Mouse (Mus musculus): ENCODE data around the gene Pbp2.

Pbp2 gene

GRCm38 (mm10) chr6:135302421-135303125, 7.6 kb downstream of the Pbp2 start:
- in situ Hi-C loops (cut with MboI, MseI), result no loop called here

GRCm38 (mm10) chr6:135300469-135300868, 9.7 kb downstream of the Pbp2 start:
- in situ Hi-C loops (cut with MboI, MseI), result no loop called here

- in situ Hi-C loops (cut with MboI, MseI), result no loop called here
These were observed 11.1 kb downstream of the Pbp2 start for GRCm38 (mm10) chr6:135299024-135299550.

DNA sequence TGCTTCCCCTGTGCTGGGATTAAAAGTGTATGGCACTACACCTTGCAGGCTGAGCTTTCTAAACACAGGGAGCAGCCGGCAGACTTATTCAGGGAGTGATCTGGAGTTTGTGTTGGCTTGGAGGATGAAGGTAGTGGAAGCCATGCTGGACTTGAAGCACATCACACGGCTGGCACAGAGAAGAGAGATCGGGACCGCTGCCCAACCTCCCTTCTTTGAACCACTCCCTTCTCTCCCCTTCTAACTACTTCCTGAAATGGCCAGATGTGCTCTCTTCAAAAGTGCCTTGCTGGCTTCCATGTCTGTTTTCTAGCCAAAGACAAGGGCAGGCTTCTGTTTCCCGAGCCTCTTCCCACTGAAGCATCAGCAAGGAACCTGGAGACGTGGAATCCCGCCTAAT, 12.6 kb downstream of the Pbp2 start:
- in situ Hi-C loops (cut with MboI, MseI), result no loop called here

- in situ Hi-C loops (cut with MboI, MseI), result no loop called here
These were observed 13.9 kb downstream of the Pbp2 start for GRCm38 (mm10) chr6:135296267-135296666.

- in situ Hi-C loops (cut with MboI, MseI), result no loop called here
These were observed 14.9 kb downstream of the Pbp2 start for GRCm38 (mm10) chr6:135295082-135295861.

GRCm38 (mm10) chr6:135294150-135294549, 16.1 kb downstream of the Pbp2 start:
- in situ Hi-C loops (cut with MboI, MseI), result no loop called here

- in situ Hi-C loops (cut with MboI, MseI), result no loop called here
These were observed 17.8 kb downstream of the Pbp2 start for GRCm38 (mm10) chr6:135292391-135292790.

- in situ Hi-C loops (cut with MboI, MseI), result no loop called here
These were observed 30.3 kb downstream of the Pbp2 start for GRCm38 (mm10) chr6:135279856-135280255.

- in situ Hi-C loops (cut with MboI, MseI), result no loop called here
These were observed 30.9 kb downstream of the Pbp2 start for GRCm38 (mm10) chr6:135279286-135279685.

GRCm38 (mm10) chr6:135278302-135278701, 31.9 kb downstream of the Pbp2 start:
- in situ Hi-C loops (cut with MboI, MseI), result no loop called here

DNA sequence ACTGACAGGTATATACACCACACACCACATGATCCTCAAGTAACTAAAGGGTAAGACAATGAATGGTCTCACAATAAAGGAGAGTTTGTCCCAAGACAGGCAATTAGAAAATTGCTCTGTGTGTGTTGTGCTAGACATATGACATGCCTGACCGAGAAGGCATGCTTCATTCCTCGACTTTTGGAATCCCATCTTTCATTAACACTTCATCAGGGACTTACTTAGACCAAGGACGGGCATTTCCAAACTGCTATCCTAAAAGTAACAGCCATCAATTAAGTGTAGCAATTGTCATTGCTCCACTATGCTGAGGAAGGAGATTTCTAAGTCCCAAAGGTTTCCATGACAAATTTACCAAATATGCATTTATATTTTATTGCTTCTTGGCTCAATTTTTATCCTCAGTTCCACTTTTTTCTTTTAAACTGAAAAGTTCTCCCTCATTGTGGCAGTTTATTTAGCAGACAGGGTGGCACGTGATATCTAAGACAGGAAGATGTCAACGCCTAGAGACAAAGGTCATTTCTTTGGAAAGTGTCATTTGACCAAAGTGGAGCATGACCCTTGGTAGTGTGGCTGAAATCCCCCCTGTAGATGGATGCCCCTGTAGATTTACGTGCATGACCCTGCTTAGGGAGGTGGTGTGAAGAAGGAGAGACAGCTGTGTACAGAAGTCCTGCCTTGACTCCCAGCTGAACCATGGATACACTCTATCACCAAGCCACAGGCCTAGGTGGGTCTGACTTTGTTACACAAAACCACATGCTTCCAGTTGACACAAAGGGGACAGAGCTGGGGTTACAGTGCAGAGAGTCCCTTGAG, 33.5 kb downstream of the Pbp2 start:
- in situ Hi-C loops (cut with MboI, MseI), result no loop called here

DNA sequence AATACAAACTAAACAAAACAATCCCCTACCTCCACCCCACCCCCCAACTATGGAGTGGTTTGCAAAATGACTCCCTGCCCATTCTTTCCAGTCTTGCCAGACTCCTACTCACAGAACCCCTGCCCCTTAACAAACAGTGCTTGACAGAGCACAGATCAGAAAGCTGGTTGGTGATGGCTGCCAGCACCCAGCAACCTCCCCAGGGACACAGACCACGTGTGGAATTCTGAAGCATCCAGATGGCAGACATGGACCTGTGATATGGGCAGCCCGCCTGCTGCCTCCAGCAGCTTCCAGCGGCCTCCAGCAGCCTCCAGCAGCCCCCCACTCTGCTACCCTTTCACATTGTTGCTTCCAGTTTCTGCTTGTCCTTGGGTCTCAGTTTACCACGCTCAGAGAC, 35.0 kb downstream of the Pbp2 start:
- in situ Hi-C loops (cut with MboI, MseI), result no loop called here

- in situ Hi-C loops (cut with MboI, MseI), result no loop called here
These were observed 37.1 kb downstream of the Pbp2 start for GRCm38 (mm10) chr6:135273066-135273465.

DNA sequence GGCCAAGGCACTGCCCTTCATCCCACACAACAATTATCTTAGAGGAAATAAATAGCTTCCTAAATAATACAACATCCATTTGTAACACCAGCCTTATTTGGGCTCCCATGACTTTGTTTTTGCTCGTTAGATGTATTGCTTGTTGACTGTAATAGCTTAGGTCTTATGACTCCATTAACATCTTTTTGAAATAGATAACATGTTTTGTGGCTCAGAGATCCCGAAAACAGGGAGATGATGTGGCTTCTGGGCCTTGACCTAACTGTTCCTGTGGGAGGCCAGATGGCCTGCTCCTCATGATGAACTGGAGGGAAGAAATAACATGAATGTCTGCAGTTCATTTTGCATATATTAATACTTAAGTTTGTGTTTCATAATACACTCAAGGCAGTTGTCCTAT, 38.4 kb downstream of the Pbp2 start:
- in situ Hi-C loops (cut with MboI, MseI), result no loop called here

DNA sequence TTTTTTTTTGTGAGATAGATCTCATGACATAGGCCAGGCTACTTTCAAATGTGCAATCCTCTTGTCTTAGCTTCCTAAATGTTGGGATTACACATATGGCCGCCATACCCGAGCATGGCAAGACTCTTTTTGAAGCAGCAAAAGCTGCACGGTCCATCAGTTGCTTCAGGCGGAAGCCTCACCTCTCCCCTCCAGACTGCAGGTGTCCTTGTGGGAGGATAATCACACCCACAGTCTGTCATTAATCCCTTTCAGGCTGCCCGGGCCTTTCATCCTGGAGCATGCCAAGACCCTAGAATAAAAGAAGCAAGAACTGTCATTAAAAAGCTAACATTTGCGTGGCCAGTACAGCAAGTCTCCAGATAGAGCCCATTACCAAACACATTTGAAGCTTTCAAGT, 40.6 kb downstream of the Pbp2 start:
- in situ Hi-C loops (cut with MboI, MseI), result no loop called here

DNA sequence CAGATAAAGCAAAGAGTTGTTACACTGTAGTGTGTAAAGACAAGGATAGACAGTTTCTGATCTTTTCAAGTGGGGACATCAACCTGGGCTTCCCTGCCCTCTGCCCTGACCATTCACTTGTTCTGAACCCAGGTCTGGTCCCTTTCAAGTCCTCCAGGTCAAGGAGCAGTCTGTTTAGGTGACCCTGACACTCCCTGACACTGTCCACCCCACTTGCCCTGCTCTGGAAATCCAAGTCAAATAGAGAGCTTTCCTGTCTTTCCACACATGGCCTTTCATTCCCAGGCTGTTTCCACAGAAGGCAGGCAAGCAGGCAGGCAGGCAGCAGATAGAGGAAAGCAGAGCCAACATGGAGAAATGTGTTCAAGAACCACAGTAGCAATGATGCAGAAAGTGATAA, 41.8 kb downstream of the Pbp2 start:
- in situ Hi-C loops (cut with MboI, MseI), result no loop called here

- in situ Hi-C loops (cut with MboI, MseI), result no loop called here
These were observed 43.0 kb downstream of the Pbp2 start for GRCm38 (mm10) chr6:135267221-135267620.

GRCm38 (mm10) chr6:135266056-135266455, 44.1 kb downstream of the Pbp2 start:
- in situ Hi-C loops (cut with MboI, MseI), result no loop called here

GRCm38 (mm10) chr6:135264136-135264535, 46.1 kb downstream of the Pbp2 start:
- in situ Hi-C loops (cut with MboI, MseI), result no loop called here

- in situ Hi-C loops (cut with MboI, MseI), result no loop called here
These were observed 47.6 kb downstream of the Pbp2 start for GRCm38 (mm10) chr6:135262565-135262964.

- in situ Hi-C loops (cut with MboI, MseI), result no loop called here
These were observed 49.1 kb downstream of the Pbp2 start for GRCm38 (mm10) chr6:135261124-135261523.

Data from regulatory T cell (primary cell).